In genomic region chr12:85292906-85293305, GRCm38 (mm10) we compare ENCODE assay signal across 29 mouse cellular contexts. TPM values are rescaled to one million over a fixed set of nuclear protein-coding genes. Genes with fewer than 3 reads are reported as not detected.
A peak's percentile ranks its signal among the peaks of the same experiment; 100 is the strongest.
DNase-seq lines count a peak whose midpoint lies in the region; ATAC-seq and TF ChIP-seq lines count a peak whose summit lies in the region.
"Had no signal": no experiment of that assay in that cellular context is flagged by ENCODE, and none has a peak within 500 bp of the region (broad histone marks: within the 10 kb centered on the region; RNA-seq: fewer than 3 reads in every experiment).

No protein-coding gene starts in this region.

- ATAC-seq in CD4-positive, CD25-positive, alpha-beta regulatory T cell, adult 4 months = no peak
- no peak for ATAC-seq in kidney, postnatal 0 days (replicated peaks; ENCODE audit: low FRiP score, low read depth)
- no peak for ATAC-seq in lung, postnatal 0 days
- ATAC-seq: forebrain, embryonic 14.5 days; hindbrain, embryonic 16.5 days; intestine, embryonic 16.5 days had no signal

- no peak for TF ChIP-seq EP300 in lung, postnatal 0 days (IDR thresholded peaks at IDR 0.05)

- peaks cover 17% of the 10 kb centered on the region for H3K4me1 ChIP-seq in kidney, postnatal 0 days (replicated peaks; ENCODE audit: insufficient read depth, low read length)
- peaks cover 4% of the 10 kb centered on the region; the same call in 1 of the 2 replicates for H3K4me1 ChIP-seq in lung, postnatal 0 days (ENCODE audit: insufficient read depth, low read depth, low read length)
- H3K4me1 ChIP-seq in lung, adult 2 months (ENCODE audit: control insufficient read depth, insufficient read depth, low read length) = peaks cover 5% of the 10 kb centered on the region; the same call in 1 of the 2 replicates

- H3K9me3 ChIP-seq in kidney, postnatal 0 days (replicated peaks; ENCODE audit: low read length) = peaks cover 7% of the 10 kb centered on the region; the same call in 1 of the 2 replicates
- no peaks in the 10 kb centered on the region for H3K9me3 ChIP-seq in lung, postnatal 0 days (ENCODE audit: low read length)
- H3K9me3 ChIP-seq: heart, embryonic 15.5 days; megakaryocyte, embryonic 14.5 days had no signal

- no peak for TF ChIP-seq POLR2A in lung, adult 2 months (IDR thresholded peaks at IDR 0.05; ENCODE audit: borderline replicate concordance, extremely low read depth, low read depth, low read length)

- no peak overlapping the region for H3K4me3 ChIP-seq in kidney, postnatal 0 days (replicated peaks; ENCODE audit: low read depth, low read length)
- H3K4me3 ChIP-seq in lung, postnatal 0 days (ENCODE audit: low read depth, low read length) = no peak overlapping the region
- H3K4me3 ChIP-seq in lung, adult 2 months (replicated peaks; ENCODE audit: extremely low read depth, low read depth, low read length) = no peak overlapping the region
- H3K4me3 ChIP-seq: embryonic facial prominence, embryonic 12.5 days; heart, embryonic 15.5 days; limb, embryonic 12.5 days; liver, embryonic 13.5 days; megakaryocyte, embryonic 14.5 days; midbrain, embryonic 12.5 days; myocyte; neural tube, embryonic 13.5 days had no signal

- no peak overlapping the region for H3K27ac ChIP-seq in kidney, postnatal 0 days
- H3K27ac ChIP-seq in lung, postnatal 0 days (ENCODE audit: low read length) = no peak overlapping the region
- H3K27ac ChIP-seq: embryonic facial prominence, embryonic 12.5 days; heart, embryonic 15.5 days; limb, embryonic 12.5 days; liver, embryonic 13.5 days; midbrain, embryonic 12.5 days; neural tube, embryonic 13.5 days had no signal

- H3K36me3 ChIP-seq in kidney, postnatal 0 days (ENCODE audit: insufficient read depth, low read length) = no peaks in the 10 kb centered on the region
- no peaks in the 10 kb centered on the region for H3K36me3 ChIP-seq in lung, postnatal 0 days (ENCODE audit: insufficient read depth, low read length)
- H3K36me3 ChIP-seq: embryonic facial prominence, embryonic 12.5 days; heart, embryonic 15.5 days; limb, embryonic 12.5 days; liver, embryonic 13.5 days had no signal

- no peaks in the 10 kb centered on the region for H3K27me3 ChIP-seq in kidney, postnatal 0 days (ENCODE audit: insufficient read depth, low read length)
- no peaks in the 10 kb centered on the region for H3K27me3 ChIP-seq in lung, postnatal 0 days (replicated peaks; ENCODE audit: insufficient read depth, low read length)
- H3K27me3 ChIP-seq: heart, embryonic 15.5 days had no signal

- no peak overlapping the region for H3K9ac ChIP-seq in kidney, postnatal 0 days (ENCODE audit: low read depth, low read length)
- no peak overlapping the region for H3K9ac ChIP-seq in lung, postnatal 0 days (replicated peaks; ENCODE audit: low read depth)
- H3K9ac ChIP-seq: embryonic facial prominence, embryonic 12.5 days; heart, embryonic 15.5 days; limb, embryonic 12.5 days; liver, embryonic 13.5 days; lung, embryonic 14.5 days; midbrain, embryonic 12.5 days; neural tube, embryonic 13.5 days had no signal

- TF ChIP-seq CTCF in kidney, postnatal 0 days (IDR thresholded peaks at IDR 0.05; ENCODE audit: low read depth) = peak; percentile 23
- TF ChIP-seq CTCF in lung, postnatal 0 days (IDR thresholded peaks at IDR 0.05) = peak; percentile 25; the same call in 1 of the 2 replicates
- no peak for TF ChIP-seq CTCF in lung, adult 2 months (IDR thresholded peaks at IDR 0.05; ENCODE audit: insufficient read depth, low read length)

- DNase-seq in CD4-positive, CD25-positive, alpha-beta regulatory T cell, adult 2 months (ENCODE audit: low read depth, low spot score) = peak; percentile 20
- DNase-seq in kidney, postnatal 0 days (ENCODE audit: low spot score) = no peak
- no peak for DNase-seq in kidney, postnatal 36 days
- no peak for DNase-seq in lung, postnatal 0 days (ENCODE audit: low spot score)
- DNase-seq in lung, adult 2 months = no peak
- peak; percentile 38 for DNase-seq in induced T-regulatory cell, adult 2 months (ENCODE audit: low read depth)
- no peak for DNase-seq in adrenal gland, adult 8-10 months
- DNase-seq: adrenal gland, postnatal 14 days; cerebellum, adult 11-12 months; cerebellum, adult 9-11 months; embryo, embryonic 11 days; kidney, postnatal 4 days; layer of hippocampus, adult 9-11 months; liver, embryonic 13.5 days; lung, embryonic 14.5 days; lung, postnatal 4 days; thymus, adult 18-20 months; thymus, postnatal 25 days had no signal

- no peak overlapping the region for H3K4me2 ChIP-seq in kidney, postnatal 0 days (ENCODE audit: low read length)
- no peak overlapping the region for H3K4me2 ChIP-seq in lung, postnatal 0 days (replicated peaks; ENCODE audit: low read depth, low read length)
- H3K4me2 ChIP-seq: embryonic facial prominence, embryonic 12.5 days; heart, embryonic 15.5 days; limb, embryonic 12.5 days; liver, embryonic 13.5 days; lung, embryonic 14.5 days; midbrain, embryonic 12.5 days; neural tube, embryonic 13.5 days had no signal

RNA-seq across cellular contexts. Expression of gene Zc2hc1c, which starts 4.5 kb away (rescaled TPM):
- under 1 TPM; 0.39 to 0.65 TPM for polyA plus RNA-seq in CD4-positive, CD25-positive, alpha-beta regulatory T cell, adult 4 months (2017; shearing (Covaris generic))
- polyA plus RNA-seq in kidney, postnatal 0 days (2015; fragmentation: Nextera tagmentation; extraction: Ambion mirVana) = 3.5 TPM in 2 replicates
- polyA plus RNA-seq in lung, postnatal 0 days (2015; fragmentation: Nextera tagmentation; extraction: Ambion mirVana) = 2.6 and 2.7 TPM in 2 replicates
- polyA plus RNA-seq in lung, adult 2 months (2012; rRNA removed) = 1.5 and 1.7 TPM in 2 replicates
- total RNA-seq in adrenal gland, adult 8-10 months (2022) = 1 to 10 TPM; 2.5 to 4.3 (median 3.4) TPM

RNA-seq across cellular contexts. Expression of gene Acyp1, which starts 4.7 kb away (rescaled TPM):
- polyA plus RNA-seq in CD4-positive, CD25-positive, alpha-beta regulatory T cell, adult 4 months (2017; shearing (Covaris generic)) = 10 to 100 TPM; 55.7 to 59.0 TPM
- polyA plus RNA-seq in kidney, postnatal 0 days (2015; fragmentation: Nextera tagmentation; extraction: Ambion mirVana) = 79.6 and 87.7 TPM in 2 replicates
- polyA plus RNA-seq in lung, postnatal 0 days (2015; fragmentation: Nextera tagmentation; extraction: Ambion mirVana) = 54.9 and 68.2 TPM in 2 replicates
- 6.3 and 8.7 TPM in 2 replicates for polyA plus RNA-seq in lung, adult 2 months (2012; rRNA removed)
- 10 to 100 TPM; 29.3 to 36.6 (median 32.8) TPM for total RNA-seq in adrenal gland, adult 8-10 months (2022)

RNA-seq across cellular contexts. Expression of gene Mlh3, which starts 22.5 kb away (rescaled TPM):
- 10 to 100 TPM; 11.9 to 17.2 TPM for polyA plus RNA-seq in CD4-positive, CD25-positive, alpha-beta regulatory T cell, adult 4 months (2017; shearing (Covaris generic))
- 7.1 and 7.3 TPM in 2 replicates for polyA plus RNA-seq in kidney, postnatal 0 days (2015; fragmentation: Nextera tagmentation; extraction: Ambion mirVana)
- 4.2 and 5.0 TPM in 2 replicates for polyA plus RNA-seq in lung, postnatal 0 days (2015; fragmentation: Nextera tagmentation; extraction: Ambion mirVana)
- polyA plus RNA-seq in lung, adult 2 months (2012; rRNA removed) = 3.7 and 5.5 TPM in 2 replicates
- 10 to 100 TPM; 12.1 to 23.4 (median 18.7) TPM for total RNA-seq in adrenal gland, adult 8-10 months (2022)

RNA-seq across cellular contexts. Expression of gene Nek9, which starts 46.3 kb away (rescaled TPM):
- 10 to 100 TPM; 11.2 to 13.9 TPM for polyA plus RNA-seq in CD4-positive, CD25-positive, alpha-beta regulatory T cell, adult 4 months (2017; shearing (Covaris generic))
- polyA plus RNA-seq in kidney, postnatal 0 days (2015; fragmentation: Nextera tagmentation; extraction: Ambion mirVana) = 15.5 and 16.4 TPM in 2 replicates
- polyA plus RNA-seq in lung, postnatal 0 days (2015; fragmentation: Nextera tagmentation; extraction: Ambion mirVana) = 11.1 and 11.5 TPM in 2 replicates
- 32.7 and 39.7 TPM in 2 replicates for polyA plus RNA-seq in lung, adult 2 months (2012; rRNA removed)
- total RNA-seq in adrenal gland, adult 8-10 months (2022) = 100 to 1,000 TPM in 3 of 4 experiments, 10 to 100 TPM in 1; 96.5 to 138 (median 126) TPM

Comparison
In these comparisons a context has a peak if more than half of its experiments do, and no peak if none do; other contexts are left out.
1. DNase-seq: peak in CD4-positive, CD25-positive, alpha-beta regulatory T cell, adult 2 months (single experiment) and induced T-regulatory cell, adult 2 months (single experiment); none in kidney, postnatal 0 days (single experiment), kidney, postnatal 36 days (0 of 2), lung, postnatal 0 days (single experiment), lung, adult 2 months (single experiment) and adrenal gland, adult 8-10 months (single experiment).